Mouse (Mus musculus) MEL (cell line): ENCODE data around the gene Bicral.

Experiments used
- CTCF ChIP-seq, 3 experiments: IDR thresholded peaks in 2 of 3; conservative IDR thresholded peaks in 1 of 3; 2 replicates each; pipeline ENCODE4 v1.5.1; 2011 to 2012; ENCODE audit warnings: low read length in 3 of 3, low read depth in 2 of 3, mild to moderate bottlenecking in 2 of 3, improper control_type of control experiment in 1 of 3, inconsistent platforms in 1 of 3, mixed read lengths in 1 of 3, moderate library complexity in 1 of 3; ENCODE audit not compliant: control insufficient read depth in 1 of 3, insufficient read depth in 1 of 3, poor library complexity in 1 of 3, severe bottlenecking in 1 of 3
- EP300 ChIP-seq, 2 experiments: IDR thresholded peaks; 2 replicates each; pipeline ENCODE4 v1.6.1; 2011; ENCODE audit warnings: improper control_type of control experiment in 2 of 2, low read length in 2 of 2, low read depth in 1 of 2, mild to moderate bottlenecking in 1 of 2
- ETS1 ChIP-seq: IDR thresholded peaks from 2 replicates; pipeline ENCODE4 v1.6.1; 2012; ENCODE audit warnings: low read depth, mild to moderate bottlenecking, inconsistent platforms, low read length, improper control_type of control experiment, moderate library complexity
- HCFC1 ChIP-seq: IDR thresholded peaks from 2 replicates; pipeline ENCODE4 v1.6.1; 2012; ENCODE audit warnings: low read depth, mild to moderate bottlenecking, inconsistent platforms, low read length, improper control_type of control experiment, moderate library complexity
- KAT2A ChIP-seq: conservative IDR thresholded peaks from 2 replicates; pipeline ENCODE4 v1.6.1; 2012; ENCODE audit warnings: low read depth, low read length, improper control_type of control experiment, inconsistent platforms
- NRF1 ChIP-seq: IDR thresholded peaks from 2 replicates; pipeline ENCODE4 v1.6.1; 2014; ENCODE audit warnings: low read depth, mild to moderate bottlenecking, inconsistent platforms, low read length, improper control_type of control experiment, moderate library complexity; ENCODE audit not compliant: poor library complexity, insufficient read depth, severe bottlenecking
- POLR2A ChIP-seq, 2 experiments: IDR thresholded peaks; 2 replicates each; pipeline ENCODE4 v1.6.1; 2011 to 2012; ENCODE audit warnings: low read length in 2 of 2, mild to moderate bottlenecking in 2 of 2, control low read depth in 1 of 2, improper control_type of control experiment in 1 of 2, low read depth in 1 of 2, moderate library complexity in 1 of 2; ENCODE audit not compliant: control insufficient read depth in 1 of 2, insufficient read depth in 1 of 2, poor library complexity in 1 of 2
- POLR2AphosphoS2 ChIP-seq: IDR thresholded peaks from 2 replicates; pipeline ENCODE4 v1.6.1; 2011; ENCODE audit warnings: low read length, improper control_type of control experiment
- RCOR1 ChIP-seq: IDR thresholded peaks from 2 replicates; pipeline ENCODE4 v1.6.1; 2012; ENCODE audit warnings: low read depth, mild to moderate bottlenecking, inconsistent platforms, low read length, improper control_type of control experiment
- SMC3 ChIP-seq: IDR thresholded peaks from 2 replicates; pipeline ENCODE4 v1.6.1; 2011; ENCODE audit warnings: low read depth, low read length, improper control_type of control experiment
- TCF12 ChIP-seq: IDR thresholded peaks from 2 replicates; pipeline ENCODE4 v1.6.1; 2014; ENCODE audit warnings: low read depth, mild to moderate bottlenecking, inconsistent platforms, low read length, improper control_type of control experiment, moderate library complexity
- ZKSCAN1 ChIP-seq: IDR thresholded peaks from 2 replicates; pipeline ENCODE4 v1.6.1; 2012; ENCODE audit warnings: low read depth, mild to moderate bottlenecking, inconsistent platforms, low read length, improper control_type of control experiment, moderate library complexity
- ZMIZ1 ChIP-seq: IDR thresholded peaks from 2 replicates; pipeline ENCODE4 v1.6.1; 2012; ENCODE audit warnings: low read depth, mild to moderate bottlenecking, inconsistent platforms, low read length, improper control_type of control experiment, moderate library complexity

DNA sequence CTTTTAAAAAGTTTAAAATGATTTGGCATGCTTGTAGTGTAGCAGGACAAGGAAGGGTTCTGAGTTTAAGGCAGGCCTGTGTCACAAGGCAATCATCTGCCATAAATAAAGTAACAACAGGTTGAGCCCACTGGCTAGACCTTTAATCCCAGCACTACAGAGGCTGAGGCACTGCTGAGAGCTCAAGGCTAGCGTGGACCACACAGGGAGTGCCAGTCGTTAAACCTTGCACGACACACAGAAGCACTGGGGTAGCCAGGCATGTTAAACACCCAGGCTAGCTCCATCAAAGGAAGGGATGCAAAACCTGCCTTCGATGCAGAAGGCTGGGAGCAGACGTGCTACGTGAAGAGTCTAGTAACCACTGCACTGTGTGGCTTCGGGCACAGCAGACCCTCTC lies 14.6 kb downstream of the Bicral start:
- TF ChIP-seq SMC3, result no peak
- no peak for TF ChIP-seq ZKSCAN1
- TF ChIP-seq NRF1, result no peak
- TF ChIP-seq POLR2A (IDR thresholded peaks at IDR 0.05; ENCODE audit: control insufficient read depth in 1 of 2, insufficient read depth in 1 of 2, low read depth in 1 of 2, low read length in 2 of 2, poor library complexity in 1 of 2), result no peak
- no peak for TF ChIP-seq HCFC1
- TF ChIP-seq POLR2AphosphoS2, result no peak
- no peak for TF ChIP-seq CTCF (IDR thresholded peaks at IDR 0.05 in 2 of 3, conservative IDR thresholded peaks at IDR 0.05 in 1 of 3; ENCODE audit: control insufficient read depth in 1 of 3, insufficient read depth in 1 of 3, low read depth in 2 of 3, low read length in 3 of 3, poor library complexity in 1 of 3, severe bottlenecking in 1 of 3)
- TF ChIP-seq ETS1, result no peak
- no peak for TF ChIP-seq EP300 (IDR thresholded peaks at IDR 0.05; ENCODE audit: low read depth in 1 of 2, low read length in 2 of 2)
- no peak for TF ChIP-seq RCOR1
- no peak for TF ChIP-seq ZMIZ1
- no peak for TF ChIP-seq KAT2A
- no peak for TF ChIP-seq TCF12
